Mouse (Mus musculus): Measurements from ENCODE around the gene Ttc39b. TPM values are rescaled to one million over a fixed set of nuclear protein-coding genes. Genes with fewer than 3 reads are reported as not detected.
A peak's percentile ranks its signal among the peaks of the same experiment; 100 is the strongest.

Gene Ttc39b
- polyA plus RNA-seq, 1 experiment = 7.1 TPM

DNA sequence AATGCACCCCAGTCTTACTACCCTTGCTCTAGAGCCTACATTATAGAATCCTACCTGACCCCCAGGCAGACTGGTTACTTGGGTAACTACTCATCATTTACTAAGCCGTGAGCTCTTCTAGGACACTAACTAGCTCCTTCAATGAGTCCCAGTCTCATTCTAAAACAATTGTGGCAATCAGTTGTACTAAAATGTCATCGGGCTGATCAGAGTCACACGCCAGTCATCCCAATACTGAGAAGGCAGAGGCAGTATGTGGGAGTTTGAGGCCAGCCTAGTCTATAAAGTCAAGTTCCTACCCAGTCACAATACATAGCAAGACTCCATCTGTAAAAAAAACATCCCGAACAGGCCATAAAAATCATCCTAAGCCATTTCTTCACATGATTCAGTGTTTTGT is 4.3 kb downstream of the Ttc39b start:
- WGBS = 94% methylated on average over 4 of the region's 4 CpGs
- Histone ChIP-seq H3K4me1 (ENCODE audit: control insufficient read depth, insufficient read depth, low read length) (peaks cover 16% of the 10 kb centered on the region), H3K4me3 (replicated peaks; ENCODE audit: extremely low read depth, low read depth, low read length) (no peak overlapping the region)
- DNase-seq = no peak
- TF ChIP-seq POLR2A (IDR thresholded peaks at IDR 0.05; ENCODE audit: borderline replicate concordance, extremely low read depth, low read depth, low read length) = no peak
- no peak for TF ChIP-seq CTCF (IDR thresholded peaks at IDR 0.05; ENCODE audit: insufficient read depth, low read length)

DNA sequence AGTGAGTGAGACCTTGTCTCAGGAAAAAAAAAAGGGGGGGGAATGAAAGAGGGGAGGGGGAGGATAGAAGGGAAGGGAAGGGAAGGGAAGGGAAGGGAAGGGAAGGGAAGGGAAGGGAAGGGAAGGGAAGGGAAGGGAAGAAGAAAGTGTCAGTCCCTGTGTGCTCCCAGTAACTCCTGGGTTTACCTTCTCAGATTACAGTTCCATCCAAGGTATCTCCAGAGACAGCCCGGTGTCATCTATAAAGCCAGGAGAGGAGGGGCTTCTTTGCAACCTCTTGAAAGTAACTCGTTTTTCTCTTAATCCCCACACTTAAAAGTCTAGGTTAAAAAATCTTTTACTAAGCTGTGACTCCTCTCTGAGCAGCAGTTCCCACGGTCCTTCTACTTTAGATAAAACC is 5.3 kb downstream of the Ttc39b start:
- no peak for DNase-seq
- 42% methylated on average over 3 of the region's 3 CpGs for WGBS
- no peak overlapping the region for H3K4me3 ChIP-seq (replicated peaks; ENCODE audit: extremely low read depth, low read depth, low read length)
- TF ChIP-seq POLR2A (IDR thresholded peaks at IDR 0.05; ENCODE audit: borderline replicate concordance, extremely low read depth, low read depth, low read length) = no peak
- TF ChIP-seq CTCF (IDR thresholded peaks at IDR 0.05; ENCODE audit: insufficient read depth, low read length) = no peak
- peaks cover 12% of the 10 kb centered on the region; the same call in 1 of the 2 replicates for H3K4me1 ChIP-seq (ENCODE audit: control insufficient read depth, insufficient read depth, low read length)

- H3K4me3 ChIP-seq (replicated peaks; ENCODE audit: extremely low read depth, low read depth, low read length) = no peak overlapping the region
- H3K4me1 ChIP-seq (ENCODE audit: control insufficient read depth, insufficient read depth, low read length) = peaks cover 12% of the 10 kb centered on the region; the same call in 1 of the 2 replicates
- no peak for TF ChIP-seq POLR2A (IDR thresholded peaks at IDR 0.05; ENCODE audit: borderline replicate concordance, extremely low read depth, low read depth, low read length)
- TF ChIP-seq CTCF (IDR thresholded peaks at IDR 0.05; ENCODE audit: insufficient read depth, low read length) = no peak
- 70% methylated on average over 3 of the region's 3 CpGs for WGBS
- no peak for DNase-seq
Measured at GRCm38 (mm10) chr4:83317826-83318348, 6.2 kb downstream of the Ttc39b start.

DNA sequence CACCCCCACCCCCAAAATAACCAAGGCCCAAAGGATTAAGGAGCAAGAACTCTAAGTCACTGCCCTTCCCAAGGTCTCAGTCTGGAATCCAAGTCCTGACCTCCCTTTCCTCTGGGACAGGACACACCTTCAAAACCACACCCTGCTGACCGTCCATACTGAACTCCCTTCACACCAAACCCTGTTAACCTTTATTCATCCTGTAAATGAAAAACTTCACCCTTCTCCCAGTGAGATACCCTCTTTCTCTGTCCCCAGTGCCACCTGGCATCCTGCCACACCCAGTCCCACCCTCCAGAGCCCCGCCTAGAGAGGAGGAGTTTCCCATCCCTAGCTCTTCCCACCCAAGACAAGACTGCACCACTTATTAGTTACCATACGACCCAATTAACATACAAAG is 7.3 kb downstream of the Ttc39b start:
- no peak for TF ChIP-seq CTCF (IDR thresholded peaks at IDR 0.05; ENCODE audit: insufficient read depth, low read length)
- no peak for TF ChIP-seq POLR2A (IDR thresholded peaks at IDR 0.05; ENCODE audit: borderline replicate concordance, extremely low read depth, low read depth, low read length)
- H3K4me1 ChIP-seq (ENCODE audit: control insufficient read depth, insufficient read depth, low read length) = peaks cover 12% of the 10 kb centered on the region; the same call in 1 of the 2 replicates
- WGBS = 57% methylated on average over 3 of the region's 3 CpGs
- no peak for DNase-seq
- no peak overlapping the region for H3K4me3 ChIP-seq (replicated peaks; ENCODE audit: extremely low read depth, low read depth, low read length)

DNA sequence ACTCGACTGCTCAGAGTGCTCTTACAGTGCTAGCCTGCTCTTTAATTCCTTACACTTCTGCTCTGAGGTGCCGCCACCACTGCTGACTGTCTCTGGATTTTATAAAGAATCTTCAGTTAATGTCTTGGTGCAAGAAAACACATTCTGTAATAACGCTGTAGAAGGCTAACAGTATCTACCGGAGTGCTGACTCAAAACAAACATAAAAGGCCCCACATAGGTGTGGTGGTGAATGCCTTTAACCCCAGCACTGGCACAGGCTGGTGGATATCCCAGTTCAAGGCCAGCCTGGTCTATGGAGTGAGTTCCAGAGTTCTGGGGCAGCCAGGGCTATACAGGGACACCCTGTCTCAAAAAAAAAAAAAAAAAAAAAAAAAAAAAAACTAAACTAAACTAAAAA is 8.1 kb downstream of the Ttc39b start:
- Histone ChIP-seq H3K4me1 (ENCODE audit: control insufficient read depth, insufficient read depth, low read length) (peaks cover 12% of the 10 kb centered on the region; the same call in 1 of the 2 replicates), H3K4me3 (replicated peaks; ENCODE audit: extremely low read depth, low read depth, low read length) (no peak overlapping the region)
- WGBS = 43% methylated on average over 4 of the region's 4 CpGs
- DNase-seq = no peak
- TF ChIP-seq CTCF (IDR thresholded peaks at IDR 0.05; ENCODE audit: insufficient read depth, low read length) = no peak
- no peak for TF ChIP-seq POLR2A (IDR thresholded peaks at IDR 0.05; ENCODE audit: borderline replicate concordance, extremely low read depth, low read depth, low read length)

- whole genome bisulfite sequencing = 8% methylated on average over 13 of the region's 13 CpGs
- peak; percentile 59 for DNase-seq
- peaks cover 12% of the 10 kb centered on the region; the same call in 1 of the 2 replicates for H3K4me1 ChIP-seq (ENCODE audit: control insufficient read depth, insufficient read depth, low read length)
- TF ChIP-seq POLR2A (IDR thresholded peaks at IDR 0.05; ENCODE audit: borderline replicate concordance, extremely low read depth, low read depth, low read length) (peak; percentile 26; the same call in 1 of the 2 replicates), CTCF (IDR thresholded peaks at IDR 0.05; ENCODE audit: insufficient read depth, low read length) (no peak)
- H3K4me3 ChIP-seq (replicated peaks; ENCODE audit: extremely low read depth, low read depth, low read length) = peak overlapping the region; percentile 62
Measured at GRCm38 (mm10) chr4:83314922-83315881, 8.9 kb downstream of the Ttc39b start.

GRCm38 (mm10) chr4:83314261-83314793 is 9.7 kb downstream of the Ttc39b start:
- H3K4me1 ChIP-seq (ENCODE audit: control insufficient read depth, insufficient read depth, low read length) = peaks cover 14% of the 10 kb centered on the region
- 60% methylated on average over 7 of the region's 7 CpGs for WGBS
- no peak for TF ChIP-seq POLR2A (IDR thresholded peaks at IDR 0.05; ENCODE audit: borderline replicate concordance, extremely low read depth, low read depth, low read length)
- TF ChIP-seq CTCF (IDR thresholded peaks at IDR 0.05; ENCODE audit: insufficient read depth, low read length) = no peak

GRCm38 (mm10) chr4:83312336-83312735 is 11.7 kb downstream of the Ttc39b start:
- DNase-seq = no peak
- 71% methylated on average over 4 of the region's 4 CpGs for WGBS
- TF ChIP-seq CTCF (IDR thresholded peaks at IDR 0.05; ENCODE audit: insufficient read depth, low read length) (no peak), POLR2A (IDR thresholded peaks at IDR 0.05; ENCODE audit: borderline replicate concordance, extremely low read depth, low read depth, low read length) (no peak)
- Histone ChIP-seq H3K4me3 (replicated peaks; ENCODE audit: extremely low read depth, low read depth, low read length) (no peak overlapping the region), H3K4me1 (ENCODE audit: control insufficient read depth, insufficient read depth, low read length) (peaks cover 26% of the 10 kb centered on the region)

More at GRCm38 (mm10) chr4:83314261-83314793, 9.7 kb downstream of the Ttc39b start:
- no peak for DNase-seq
- H3K4me3 ChIP-seq (replicated peaks; ENCODE audit: extremely low read depth, low read depth, low read length) = no peak overlapping the region

- peaks cover 24% of the 10 kb centered on the region for H3K4me1 ChIP-seq (ENCODE audit: control insufficient read depth, insufficient read depth, low read length)
- WGBS = 81% methylated on average over 8 of the region's 8 CpGs
- TF ChIP-seq CTCF (IDR thresholded peaks at IDR 0.05; ENCODE audit: insufficient read depth, low read length) (no peak), POLR2A (IDR thresholded peaks at IDR 0.05; ENCODE audit: borderline replicate concordance, extremely low read depth, low read depth, low read length) (no peak)
- DNase-seq = no peak
- H3K4me3 ChIP-seq (replicated peaks; ENCODE audit: extremely low read depth, low read depth, low read length) = no peak overlapping the region
Measured at GRCm38 (mm10) chr4:83311481-83311880, 12.6 kb downstream of the Ttc39b start.

All from lung, adult 2 months (tissue).